Mouse (Mus musculus): ENCODE results near the gene Thbs3. TPM values are rescaled to one million over a fixed set of nuclear protein-coding genes. Genes with fewer than 3 reads are reported as not detected.

Thbs3 gene
- polyA plus RNA-seq, 1 experiment from 2014 or later, result 38.8 TPM

DNA sequence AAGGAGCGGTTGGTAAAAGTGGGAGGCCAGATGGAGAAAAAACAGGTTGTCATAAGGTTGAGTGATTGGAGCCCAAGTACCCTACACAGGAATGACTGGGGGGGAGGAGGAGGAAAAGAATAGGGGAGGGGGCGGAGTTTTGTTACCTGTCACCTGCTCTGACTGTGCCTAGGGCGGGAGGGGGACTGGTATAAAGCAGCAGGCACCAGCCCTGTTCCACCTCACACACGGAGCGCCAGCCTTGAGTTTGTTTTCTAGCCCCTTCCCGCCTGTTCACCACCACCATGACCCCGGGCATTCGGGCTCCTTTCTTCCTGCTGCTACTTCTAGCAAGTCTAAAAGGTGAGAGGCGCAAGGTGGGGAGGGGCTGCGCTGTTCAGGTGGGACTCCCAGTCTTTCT, 13.9 kb downstream of the Thbs3 start, which contains the start of gene Muc1:
TSS of gene Muc1 (plus strand) at position 222 of the 400 bp plus-strand sequence.
- Histone ChIP-seq H3K4me2 (ENCODE audit: low read depth, low read length) (peak within 1 kb of the TSS; percentile 85), H3K36me3 (ENCODE audit: control insufficient read depth, insufficient read depth, low read length) (no peaks in the 10 kb centered on the region), H3K4me1 (ENCODE audit: control insufficient read depth, insufficient read depth, low read length) (peaks cover 36% of the 10 kb centered on the region), H3K9ac (ENCODE audit: low read length) (peak within 1 kb of the TSS; percentile 69), H3K27me3 (ENCODE audit: control insufficient read depth, insufficient read depth, low read length) (no peaks in the 10 kb centered on the region; the same call in 1 of the 2 replicates), H3K4me3 (replicated peaks; ENCODE audit: low read length) (peak within 1 kb of the TSS; percentile 52), H3K27ac (ENCODE audit: low read length) (peak within 1 kb of the TSS; percentile 83), H3K9me3 (replicated peaks; ENCODE audit: control insufficient read depth, low read length) (no peaks in the 10 kb centered on the region)
- WGBS, result 25% methylated on average over 10 of the region's 10 CpGs
- peak; percentile 52 for ATAC-seq (ENCODE audit: insufficient read depth, low FRiP score)

DNA sequence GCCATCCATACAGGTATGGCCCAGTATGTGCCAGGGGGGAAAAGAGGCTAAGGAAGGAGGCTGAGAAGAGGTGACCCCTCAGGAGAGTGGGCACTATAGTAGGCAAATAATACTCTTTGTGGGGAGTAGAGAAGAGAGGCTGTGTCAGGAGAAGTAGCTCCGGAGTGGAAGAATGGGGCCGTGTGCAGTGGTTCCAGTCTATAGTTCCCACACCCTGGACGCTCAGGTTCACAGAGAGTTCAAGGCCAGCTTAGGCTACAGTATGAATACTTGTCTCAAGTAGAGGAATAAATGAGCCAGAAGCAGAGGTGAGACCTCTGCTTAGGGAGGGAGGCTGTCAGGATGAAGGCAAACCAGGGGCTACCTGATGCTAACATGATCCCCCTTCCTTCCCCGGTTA, 14.3 kb downstream of the Thbs3 start:
- 36% methylated on average over 4 of the region's 4 CpGs for whole genome bisulfite sequencing
- peak overlapping the region; percentile 69 for H3K9ac ChIP-seq (ENCODE audit: low read length)
- H3K4me1 ChIP-seq (ENCODE audit: control insufficient read depth, insufficient read depth, low read length), result peaks cover 40% of the 10 kb centered on the region
- H3K27me3 ChIP-seq (ENCODE audit: control insufficient read depth, insufficient read depth, low read length), result no peaks in the 10 kb centered on the region; the same call in 1 of the 2 replicates
- peak overlapping the region; percentile 85 for H3K4me2 ChIP-seq (ENCODE audit: low read depth, low read length)
- peak overlapping the region; percentile 83 for H3K27ac ChIP-seq (ENCODE audit: low read length)
- H3K4me3 ChIP-seq (replicated peaks; ENCODE audit: low read length), result peak overlapping the region; percentile 52
- ATAC-seq (ENCODE audit: insufficient read depth, low FRiP score), result no peak
- no peaks in the 10 kb centered on the region for H3K9me3 ChIP-seq (replicated peaks; ENCODE audit: control insufficient read depth, low read length)
- H3K36me3 ChIP-seq (ENCODE audit: control insufficient read depth, insufficient read depth, low read length), result no peaks in the 10 kb centered on the region

DNA sequence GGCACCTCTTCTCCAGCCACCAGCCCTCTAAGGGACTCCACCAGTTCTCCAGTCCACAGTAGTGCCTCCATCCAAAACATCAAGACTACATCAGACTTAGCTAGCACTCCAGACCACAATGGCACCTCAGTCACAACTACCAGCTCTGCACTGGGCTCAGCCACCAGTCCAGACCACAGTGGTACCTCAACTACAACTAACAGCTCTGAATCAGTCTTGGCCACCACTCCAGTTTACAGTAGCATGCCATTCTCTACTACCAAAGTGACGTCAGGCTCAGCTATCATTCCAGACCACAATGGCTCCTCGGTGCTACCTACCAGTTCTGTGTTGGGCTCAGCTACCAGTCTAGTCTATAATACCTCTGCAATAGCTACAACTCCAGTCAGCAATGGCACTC, 15.6 kb downstream of the Thbs3 start:
- Histone ChIP-seq H3K9me3 (replicated peaks; ENCODE audit: control insufficient read depth, low read length) (no peaks in the 10 kb centered on the region), H3K27ac (ENCODE audit: low read length) (no peak overlapping the region), H3K4me1 (ENCODE audit: control insufficient read depth, insufficient read depth, low read length) (peaks cover 42% of the 10 kb centered on the region), H3K4me3 (replicated peaks; ENCODE audit: low read length) (peak overlapping the region; percentile 52), H3K9ac (ENCODE audit: low read length) (peak overlapping the region; percentile 20; the same call in 1 of the 2 replicates), H3K27me3 (ENCODE audit: control insufficient read depth, insufficient read depth, low read length) (no peaks in the 10 kb centered on the region; the same call in 1 of the 2 replicates), H3K36me3 (ENCODE audit: control insufficient read depth, insufficient read depth, low read length) (no peaks in the 10 kb centered on the region), H3K4me2 (ENCODE audit: low read depth, low read length) (peak overlapping the region; percentile 85)
- 70% methylated on average over 2 of the region's 2 CpGs for WGBS
- no peak for ATAC-seq (ENCODE audit: insufficient read depth, low FRiP score)

- Histone ChIP-seq H3K36me3 (ENCODE audit: control insufficient read depth, insufficient read depth, low read length) (no peaks in the 10 kb centered on the region), H3K9me3 (replicated peaks; ENCODE audit: control insufficient read depth, low read length) (no peaks in the 10 kb centered on the region), H3K27me3 (ENCODE audit: control insufficient read depth, insufficient read depth, low read length) (no peaks in the 10 kb centered on the region), H3K4me2 (ENCODE audit: low read depth, low read length) (peak overlapping the region; percentile 85), H3K4me1 (ENCODE audit: control insufficient read depth, insufficient read depth, low read length) (peaks cover 35% of the 10 kb centered on the region), H3K4me3 (replicated peaks; ENCODE audit: low read length) (peak overlapping the region; percentile 52), H3K9ac (ENCODE audit: low read length) (peak overlapping the region; percentile 24), H3K27ac (ENCODE audit: low read length) (peak overlapping the region; percentile 77)
- ATAC-seq (ENCODE audit: insufficient read depth, low FRiP score), result no peak
- 53% methylated on average over 7 of the region's 7 CpGs for WGBS
Measured at GRCm38 (mm10) chr3:89231345-89231744, 16.4 kb downstream of the Thbs3 start.

DNA sequence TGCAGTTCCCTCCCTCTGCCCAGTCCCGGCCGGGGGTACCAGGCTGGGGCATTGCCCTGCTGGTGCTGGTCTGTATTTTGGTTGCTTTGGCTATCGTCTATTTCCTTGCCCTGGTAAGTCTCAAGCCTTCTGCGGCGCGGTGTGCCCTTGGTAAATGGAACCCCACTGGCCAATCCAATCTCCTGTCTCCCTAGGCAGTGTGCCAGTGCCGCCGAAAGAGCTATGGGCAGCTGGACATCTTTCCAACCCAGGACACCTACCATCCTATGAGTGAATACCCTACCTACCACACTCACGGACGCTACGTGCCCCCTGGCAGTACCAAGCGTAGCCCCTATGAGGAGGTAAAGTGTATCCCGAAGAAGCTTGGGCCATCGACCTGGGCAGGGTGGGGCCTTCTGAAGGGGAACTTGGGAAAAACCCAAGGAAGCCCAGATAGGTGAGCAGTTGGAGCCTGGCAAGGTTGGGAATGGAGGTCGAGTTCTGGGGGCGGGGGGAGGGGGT, 16.8 kb downstream of the Thbs3 start:
- Histone ChIP-seq H3K27ac (ENCODE audit: low read length) (peak overlapping the region; percentile 77), H3K27me3 (ENCODE audit: control insufficient read depth, insufficient read depth, low read length) (no peaks in the 10 kb centered on the region), H3K36me3 (ENCODE audit: control insufficient read depth, insufficient read depth, low read length) (no peaks in the 10 kb centered on the region), H3K9me3 (replicated peaks; ENCODE audit: control insufficient read depth, low read length) (no peaks in the 10 kb centered on the region), H3K4me1 (ENCODE audit: control insufficient read depth, insufficient read depth, low read length) (peaks cover 30% of the 10 kb centered on the region), H3K4me3 (replicated peaks; ENCODE audit: low read length) (peak overlapping the region; percentile 52), H3K4me2 (ENCODE audit: low read depth, low read length) (peak overlapping the region; percentile 85), H3K9ac (ENCODE audit: low read length) (peak overlapping the region; percentile 24)
- no peak for ATAC-seq (ENCODE audit: insufficient read depth, low FRiP score)
- 68% methylated on average over 16 of the region's 16 CpGs for WGBS

GRCm38 (mm10) chr3:89232614-89233013, 17.6 kb downstream of the Thbs3 start:
- no peaks in the 10 kb centered on the region for H3K36me3 ChIP-seq (ENCODE audit: control insufficient read depth, insufficient read depth, low read length)
- peak overlapping the region; percentile 12; the same call in 1 of the 2 replicates for H3K4me3 ChIP-seq (replicated peaks; ENCODE audit: low read length)
- peak overlapping the region; percentile 77 for H3K27ac ChIP-seq (ENCODE audit: low read length)
- peak; percentile 18; the same call in 1 of the 2 replicates for ATAC-seq (ENCODE audit: insufficient read depth, low FRiP score)
- 51% methylated on average over 6 of the region's 6 CpGs for WGBS
- H3K4me2 ChIP-seq (ENCODE audit: low read depth, low read length), result peak overlapping the region; percentile 85
- peaks cover 24% of the 10 kb centered on the region for H3K4me1 ChIP-seq (ENCODE audit: control insufficient read depth, insufficient read depth, low read length)
- peak overlapping the region; percentile 56; the same call in 1 of the 2 replicates for H3K9ac ChIP-seq (ENCODE audit: low read length)
- no peaks in the 10 kb centered on the region for H3K27me3 ChIP-seq (ENCODE audit: control insufficient read depth, insufficient read depth, low read length)
- H3K9me3 ChIP-seq (replicated peaks; ENCODE audit: control insufficient read depth, low read length), result no peaks in the 10 kb centered on the region

GRCm38 (mm10) chr3:89233562-89234110, 18.7 kb downstream of the Thbs3 start:
- H3K9ac ChIP-seq (ENCODE audit: low read length), result peak overlapping the region; percentile 56; the same call in 1 of the 2 replicates
- peaks cover 17% of the 10 kb centered on the region for H3K4me1 ChIP-seq (ENCODE audit: control insufficient read depth, insufficient read depth, low read length)
- H3K9me3 ChIP-seq (replicated peaks; ENCODE audit: control insufficient read depth, low read length), result no peaks in the 10 kb centered on the region
- 48% methylated on average over 14 of the region's 14 CpGs for WGBS
- H3K27me3 ChIP-seq (ENCODE audit: control insufficient read depth, insufficient read depth, low read length), result no peaks in the 10 kb centered on the region
- peak; percentile 83 for ATAC-seq (ENCODE audit: insufficient read depth, low FRiP score)
- no peaks in the 10 kb centered on the region for H3K36me3 ChIP-seq (ENCODE audit: control insufficient read depth, insufficient read depth, low read length)
- H3K4me2 ChIP-seq (ENCODE audit: low read depth, low read length), result peak overlapping the region; percentile 35
- peak overlapping the region; percentile 77 for H3K27ac ChIP-seq (ENCODE audit: low read length)
- no peak overlapping the region for H3K4me3 ChIP-seq (replicated peaks; ENCODE audit: low read length)

GRCm38 (mm10) chr3:89236516-89236915, 21.5 kb downstream of the Thbs3 start:
- Histone ChIP-seq H3K27ac (ENCODE audit: low read length) (no peak overlapping the region), H3K4me1 (ENCODE audit: control insufficient read depth, insufficient read depth, low read length) (peaks cover 14% of the 10 kb centered on the region), H3K4me2 (ENCODE audit: low read depth, low read length) (no peak overlapping the region), H3K4me3 (replicated peaks; ENCODE audit: low read length) (no peak overlapping the region), H3K9ac (ENCODE audit: low read length) (no peak overlapping the region), H3K27me3 (ENCODE audit: control insufficient read depth, insufficient read depth, low read length) (no peaks in the 10 kb centered on the region), H3K9me3 (replicated peaks; ENCODE audit: control insufficient read depth, low read length) (no peaks in the 10 kb centered on the region), H3K36me3 (ENCODE audit: control insufficient read depth, insufficient read depth, low read length) (no peaks in the 10 kb centered on the region)
- WGBS, result 85% methylated on average over 10 of the region's 10 CpGs
- ATAC-seq (ENCODE audit: insufficient read depth, low FRiP score), result no peak

GRCm38 (mm10) chr3:89237682-89238081, 22.7 kb downstream of the Thbs3 start:
- Histone ChIP-seq H3K4me1 (ENCODE audit: control insufficient read depth, insufficient read depth, low read length) (peaks cover 14% of the 10 kb centered on the region), H3K4me2 (ENCODE audit: low read depth, low read length) (peak overlapping the region; percentile 22; the same call in 1 of the 2 replicates), H3K4me3 (replicated peaks; ENCODE audit: low read length) (no peak overlapping the region), H3K36me3 (ENCODE audit: control insufficient read depth, insufficient read depth, low read length) (no peaks in the 10 kb centered on the region), H3K27ac (ENCODE audit: low read length) (no peak overlapping the region), H3K27me3 (ENCODE audit: control insufficient read depth, insufficient read depth, low read length) (no peaks in the 10 kb centered on the region), H3K9me3 (replicated peaks; ENCODE audit: control insufficient read depth, low read length) (no peaks in the 10 kb centered on the region), H3K9ac (ENCODE audit: low read length) (peak overlapping the region; percentile 18; the same call in 1 of the 2 replicates)
- WGBS, result 88% methylated on average over 21 of the region's 21 CpGs
- no peak for ATAC-seq (ENCODE audit: insufficient read depth, low FRiP score)
